Mouse (Mus musculus): ENCODE data around the gene Olfr726. TPM values are rescaled to one million over a fixed set of nuclear protein-coding genes. Genes with fewer than 3 reads are reported as not detected.

The Olfr726 gene
- polyA plus RNA-seq (2017; shearing (Covaris generic)): not detected

DNA sequence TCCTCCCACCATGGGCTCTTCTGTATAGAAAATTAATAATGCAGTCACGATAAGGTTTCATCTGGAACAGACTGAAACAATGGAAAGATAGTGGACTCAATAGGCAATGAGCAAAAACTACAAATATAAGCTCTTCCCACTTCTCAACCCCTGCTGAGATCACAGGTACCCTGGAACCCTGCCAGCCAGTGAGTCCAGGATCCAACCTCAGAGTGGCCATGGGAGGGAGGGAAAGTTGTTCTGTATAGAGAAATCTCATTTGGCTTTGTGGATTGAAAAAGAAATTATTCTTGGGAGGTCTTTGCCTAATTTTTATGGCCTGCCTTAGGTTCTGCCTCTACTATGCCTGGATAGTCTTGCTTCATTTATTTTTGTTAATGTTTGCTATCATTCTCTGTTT lies at the start of gene Olfr726:
TSS of gene Olfr726 (minus strand) at position 101 of the 400 bp plus-strand sequence.
- ATAC-seq: no peak

DNA sequence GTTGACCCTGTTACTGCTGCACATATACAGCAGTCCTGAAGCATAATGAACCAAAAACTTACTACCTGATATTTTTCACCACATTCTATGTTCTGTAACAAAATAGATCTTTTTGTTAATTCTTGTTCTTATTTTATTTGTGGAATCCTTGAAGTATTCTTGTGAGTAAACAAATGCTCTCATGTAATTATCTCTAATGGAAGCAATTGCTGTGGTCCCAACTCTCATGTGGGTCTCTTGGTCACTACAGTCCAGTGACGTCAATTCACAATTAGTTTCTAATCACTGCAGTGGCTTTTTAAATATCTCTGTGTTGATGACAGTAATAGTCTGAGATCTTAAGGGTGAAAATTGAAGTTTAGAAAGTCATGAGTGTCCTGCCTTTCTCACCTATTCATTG lies 32.1 kb upstream of the Olfr726 start, which contains the start of gene Olfr727:
TSS of gene Olfr727 (plus strand) at position 301 of the 400 bp plus-strand sequence.
- no peak for ATAC-seq

DNA sequence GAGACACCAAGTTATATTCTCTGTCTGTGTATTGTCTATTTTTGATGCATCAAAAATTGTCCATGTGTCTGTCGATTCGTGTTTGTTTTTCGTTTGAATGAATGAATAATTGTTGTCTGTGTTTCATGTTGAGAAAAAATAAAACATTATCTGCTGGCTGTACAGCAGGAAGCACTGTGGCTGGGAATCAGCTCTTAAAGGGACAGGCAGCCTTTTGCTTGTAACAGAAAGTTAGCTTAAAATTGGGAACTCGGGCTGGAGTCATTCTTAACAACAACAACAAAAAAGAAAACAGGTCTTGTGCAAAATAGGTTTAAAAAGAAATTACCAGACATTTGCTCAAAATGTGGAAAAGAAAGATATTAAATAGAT lies 28.0 kb downstream of the Olfr726 start:
- ATAC-seq: no peak

DNA sequence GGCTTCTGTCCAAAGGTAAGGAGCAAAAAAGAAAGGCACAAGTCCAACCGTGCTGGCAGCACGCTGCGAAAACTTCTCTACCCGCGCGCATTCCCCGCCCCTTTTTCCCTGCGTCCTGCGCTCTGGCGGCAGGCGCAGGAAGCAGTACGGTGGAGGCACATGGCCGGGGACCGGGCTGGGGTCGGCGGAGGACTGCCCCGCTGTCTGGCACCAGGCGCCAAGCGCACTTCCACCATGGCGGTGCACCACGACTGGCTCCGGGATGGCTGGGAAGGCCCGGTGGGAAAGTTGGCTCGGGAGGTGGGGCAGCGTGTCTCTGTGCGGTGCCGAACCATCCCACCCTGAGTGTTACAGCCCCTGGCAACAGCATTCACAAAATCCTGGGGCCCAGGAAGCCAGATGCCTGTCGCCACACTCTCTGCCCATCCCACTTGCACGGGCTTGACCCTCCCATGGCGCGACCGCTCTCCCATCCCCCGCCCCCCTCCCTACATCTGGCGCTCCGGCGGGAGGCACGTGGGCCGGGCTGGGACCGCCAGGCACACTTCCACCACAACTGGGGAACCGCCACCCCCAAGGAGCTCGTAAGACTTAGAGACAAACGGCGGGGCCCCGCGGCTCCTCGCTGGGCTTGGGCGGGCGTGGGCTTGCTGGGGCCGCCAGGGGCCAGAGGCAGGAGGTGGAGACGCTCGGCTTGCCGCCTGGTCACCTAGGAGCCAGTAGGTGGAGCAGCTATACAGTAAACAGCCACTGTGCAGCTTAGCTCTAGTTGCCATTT lies 28.6 kb downstream of the Olfr726 start:
- no peak for ATAC-seq

- ATAC-seq: no peak
Observed at GRCm38 (mm10) chr14:50061590-50061954, 29.2 kb downstream of the Olfr726 start.

DNA sequence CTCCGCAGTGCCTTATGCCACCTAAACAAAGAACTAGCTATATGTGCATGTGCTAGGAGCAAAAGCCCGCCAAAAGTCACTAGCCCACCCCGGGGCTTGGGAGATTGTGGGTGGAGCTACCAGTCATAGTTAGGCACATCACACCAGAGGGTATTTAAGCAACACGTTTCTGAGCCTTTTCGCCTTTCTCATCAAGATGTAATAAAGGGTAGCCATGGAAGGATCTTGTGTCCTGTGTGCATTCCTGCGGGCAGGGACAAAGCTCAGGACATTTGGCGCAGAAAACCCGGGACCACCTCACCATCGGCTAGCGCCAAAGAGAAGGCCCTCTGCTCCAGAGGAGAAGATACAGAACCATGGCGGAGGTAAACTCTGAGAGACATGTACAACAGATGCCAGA lies 29.6 kb downstream of the Olfr726 start:
- no peak for ATAC-seq

GRCm38 (mm10) chr14:50040275-50040674 lies 50.5 kb downstream of the Olfr726 start, which contains the start of gene Olfr725:
Olfr725 (minus strand) TSS chr14:50040375.
- ATAC-seq: no peak

Other genes starting within 250 kb of the Olfr726 start
- not detected for gene Olfr722, start 189.0 kb downstream of the Olfr726 start, polyA plus RNA-seq (2017; shearing (Covaris generic))
- gene Olfr723, start 159.2 kb downstream of the Olfr726 start, polyA plus RNA-seq (2017; shearing (Covaris generic)): not detected
- not detected for gene Olfr724, start 127.7 kb downstream of the Olfr726 start, polyA plus RNA-seq (2017; shearing (Covaris generic))
- not detected for gene Olfr725, start 50.6 kb downstream of the Olfr726 start, polyA plus RNA-seq (2017; shearing (Covaris generic))
- under 1 TPM in 1 of 3 experiments, not detected in 2; 0.28 TPM for gene Olfr727, start 32.2 kb upstream of the Olfr726 start, polyA plus RNA-seq (2017; shearing (Covaris generic))
- gene Olfr728, start 51.7 kb upstream of the Olfr726 start, polyA plus RNA-seq (2017; shearing (Covaris generic)): not detected
- gene Olfr729, start 62.0 kb upstream of the Olfr726 start, polyA plus RNA-seq (2017; shearing (Covaris generic)): not detected
- not detected for gene Olfr730, start 97.2 kb upstream of the Olfr726 start, polyA plus RNA-seq (2017; shearing (Covaris generic))
- not detected for gene Olfr731, start 150.9 kb upstream of the Olfr726 start, polyA plus RNA-seq (2017; shearing (Covaris generic))
- not detected for gene Olfr732, start 193.3 kb upstream of the Olfr726 start, polyA plus RNA-seq (2017; shearing (Covaris generic))
- gene Olfr733, start 210.6 kb upstream of the Olfr726 start, polyA plus RNA-seq (2017; shearing (Covaris generic)): not detected
- not detected for gene Olfr734, start 235.8 kb upstream of the Olfr726 start, polyA plus RNA-seq (2017; shearing (Covaris generic))